Mouse (Mus musculus) cerebellum, adult 2 months (tissue): ENCODE measurements around the gene Flywch2.

Experiments used
- CTCF ChIP-seq: fragments of 200-500 bp; IDR thresholded peaks from 2 replicates; pipeline ENCODE4 v1.5.1; 2011; ENCODE audit warnings: low read depth, mild to moderate bottlenecking, control low read depth, low read length, moderate library complexity, borderline replicate concordance; ENCODE audit not compliant: insufficient read depth
- POLR2A ChIP-seq: fragments of 200-500 bp; IDR thresholded peaks from 2 replicates; pipeline ENCODE4 v1.6.1; 2011; ENCODE audit warnings: low read length, control low read depth, borderline replicate concordance; ENCODE audit not compliant: insufficient read depth

- TF ChIP-seq POLR2A (no peak), CTCF (no peak)
Measured at GRCm38 (mm10) chr17:23738836-23739201, 47.1 kb downstream of the Flywch2 start.
